Mouse (Mus musculus): ENCODE measurements around the gene Fxyd6. TPM values are rescaled to one million over a fixed set of nuclear protein-coding genes. Genes with fewer than 3 reads are reported as not detected.

Gene Fxyd6
- total RNA-seq, 2 experiments from 2014 or later = not detected

GRCm38 (mm10) chr9:45374988-45375502, 5.1 kb downstream of the Fxyd6 start:
- no peak for ATAC-seq (replicated peaks; ENCODE audit: poor library complexity, severe bottlenecking)

GRCm38 (mm10) chr9:45376427-45376826, 6.4 kb downstream of the Fxyd6 start:
- no peak for ATAC-seq (replicated peaks; ENCODE audit: poor library complexity, severe bottlenecking)

GRCm38 (mm10) chr9:45376883-45377282, 6.9 kb downstream of the Fxyd6 start:
- no peak for ATAC-seq (replicated peaks; ENCODE audit: poor library complexity, severe bottlenecking)

- no peak for ATAC-seq (replicated peaks; ENCODE audit: poor library complexity, severe bottlenecking)
Measured at GRCm38 (mm10) chr9:45380411-45381251, 10.6 kb downstream of the Fxyd6 start.

- no peak for ATAC-seq (replicated peaks; ENCODE audit: poor library complexity, severe bottlenecking)
Measured at GRCm38 (mm10) chr9:45382336-45382735, 12.4 kb downstream of the Fxyd6 start.

GRCm38 (mm10) chr9:45382834-45383233, 12.8 kb downstream of the Fxyd6 start:
- ATAC-seq (replicated peaks; ENCODE audit: poor library complexity, severe bottlenecking) = no peak

GRCm38 (mm10) chr9:45383883-45384282, 13.9 kb downstream of the Fxyd6 start:
- no peak for ATAC-seq (replicated peaks; ENCODE audit: poor library complexity, severe bottlenecking)

- ATAC-seq (replicated peaks; ENCODE audit: poor library complexity, severe bottlenecking) = peak; percentile 48; the same call in 1 of the 2 replicates
Measured at GRCm38 (mm10) chr9:45386698-45387097, 16.7 kb downstream of the Fxyd6 start.

- ATAC-seq (replicated peaks; ENCODE audit: poor library complexity, severe bottlenecking) = peak; percentile 79
Measured at GRCm38 (mm10) chr9:45388385-45388994, 18.5 kb downstream of the Fxyd6 start.

- no peak for ATAC-seq (replicated peaks; ENCODE audit: poor library complexity, severe bottlenecking)
Measured at GRCm38 (mm10) chr9:45389596-45389995, 19.6 kb downstream of the Fxyd6 start.

- ATAC-seq (replicated peaks; ENCODE audit: poor library complexity, severe bottlenecking) = no peak
Measured at GRCm38 (mm10) chr9:45391299-45391698, 21.3 kb downstream of the Fxyd6 start.

GRCm38 (mm10) chr9:45395218-45395617, 25.2 kb downstream of the Fxyd6 start:
- no peak for ATAC-seq (replicated peaks; ENCODE audit: poor library complexity, severe bottlenecking)

- no peak for ATAC-seq (replicated peaks; ENCODE audit: poor library complexity, severe bottlenecking)
Measured at GRCm38 (mm10) chr9:45395796-45396195, 25.8 kb downstream of the Fxyd6 start.

GRCm38 (mm10) chr9:45398336-45398735, 28.4 kb downstream of the Fxyd6 start:
- ATAC-seq (replicated peaks; ENCODE audit: poor library complexity, severe bottlenecking) = no peak

GRCm38 (mm10) chr9:45399434-45399833, 29.4 kb downstream of the Fxyd6 start, which contains the start of gene Fxyd2:
Gene Fxyd2, plus strand, starts transcription at chr9:45399669.
- no peak for ATAC-seq (replicated peaks; ENCODE audit: poor library complexity, severe bottlenecking)

GRCm38 (mm10) chr9:45401851-45402250, 31.9 kb downstream of the Fxyd6 start:
- no peak for ATAC-seq (replicated peaks; ENCODE audit: poor library complexity, severe bottlenecking)

GRCm38 (mm10) chr9:45402957-45403356, 33.0 kb downstream of the Fxyd6 start:
- no peak for ATAC-seq (replicated peaks; ENCODE audit: poor library complexity, severe bottlenecking)

- peak; percentile 73 for ATAC-seq (replicated peaks; ENCODE audit: poor library complexity, severe bottlenecking)
Measured at GRCm38 (mm10) chr9:45405694-45406093, 35.7 kb downstream of the Fxyd6 start.

- ATAC-seq (replicated peaks; ENCODE audit: poor library complexity, severe bottlenecking) = no peak
Measured at GRCm38 (mm10) chr9:45406808-45407207, 36.8 kb downstream of the Fxyd6 start.

GRCm38 (mm10) chr9:45407706-45408675, 38.0 kb downstream of the Fxyd6 start:
- ATAC-seq (replicated peaks; ENCODE audit: poor library complexity, severe bottlenecking) = peak; percentile 62
